Mouse (Mus musculus) thymus, postnatal 10 days (tissue): ENCODE measurements around the gene Ank3.

Experiments
- DNase-seq, 2 experiments: peaks; one replicate each; pipeline ENCODE4 v3.0.0; 2021; ENCODE audit warnings: low spot score in 2 of 2

Ank3 gene

GRCm38 (mm10) chr10:69926158-69926882 lies 527.7 kb downstream of the Ank3 start:
- no peak for DNase-seq

- DNase-seq: no peak
These were observed 528.4 kb downstream of the Ank3 start for GRCm38 (mm10) chr10:69927012-69927411.

- DNase-seq: no peak
These were observed 529.8 kb downstream of the Ank3 start for GRCm38 (mm10) chr10:69928358-69928757.

- no peak for DNase-seq
These were observed 531.9 kb downstream of the Ank3 start for GRCm38 (mm10) chr10:69930503-69930902.

- DNase-seq: no peak
These were observed 538.0 kb downstream of the Ank3 start for GRCm38 (mm10) chr10:69936443-69937067.

- DNase-seq: no peak
These were observed 538.8 kb downstream of the Ank3 start for GRCm38 (mm10) chr10:69937291-69937921.

- no peak for DNase-seq
These were observed 540.6 kb downstream of the Ank3 start for GRCm38 (mm10) chr10:69939144-69939543.

- no peak for DNase-seq
These were observed 541.4 kb downstream of the Ank3 start for GRCm38 (mm10) chr10:69939966-69940365.

GRCm38 (mm10) chr10:69941001-69941400 lies 542.4 kb downstream of the Ank3 start:
- DNase-seq: no peak

GRCm38 (mm10) chr10:69944845-69945244 lies 546.3 kb downstream of the Ank3 start:
- no peak for DNase-seq

GRCm38 (mm10) chr10:69945870-69946269 lies 547.3 kb downstream of the Ank3 start:
- DNase-seq: no peak

GRCm38 (mm10) chr10:69946271-69946670 lies 547.7 kb downstream of the Ank3 start:
- no peak for DNase-seq

- DNase-seq: no peak
These were observed 548.5 kb downstream of the Ank3 start for GRCm38 (mm10) chr10:69947093-69947492.

- DNase-seq: no peak
These were observed 551.8 kb downstream of the Ank3 start for GRCm38 (mm10) chr10:69950236-69950918.

- no peak for DNase-seq
These were observed 552.3 kb downstream of the Ank3 start for GRCm38 (mm10) chr10:69950919-69951236.

- DNase-seq: no peak
These were observed 552.9 kb downstream of the Ank3 start for GRCm38 (mm10) chr10:69951426-69951825.

- DNase-seq: no peak
These were observed 553.7 kb downstream of the Ank3 start for GRCm38 (mm10) chr10:69952316-69952715.

GRCm38 (mm10) chr10:69954657-69955267 lies 556.2 kb downstream of the Ank3 start:
- no peak for DNase-seq

GRCm38 (mm10) chr10:69962226-69962625 lies 563.7 kb downstream of the Ank3 start:
- no peak for DNase-seq

GRCm38 (mm10) chr10:69962976-69963375 lies 564.4 kb downstream of the Ank3 start:
- DNase-seq: no peak

GRCm38 (mm10) chr10:69964611-69965010 lies 566.0 kb downstream of the Ank3 start:
- DNase-seq: no peak

- no peak for DNase-seq
These were observed 566.5 kb downstream of the Ank3 start for GRCm38 (mm10) chr10:69965085-69965484.
